Mouse (Mus musculus) spleen, postnatal 14 days (tissue): ENCODE results near the gene Map2.

Experiments used
- DNase-seq, 2 experiments: peaks; one replicate each; pipeline ENCODE4 v3.0.0; 2021 to 2022; ENCODE audit warnings: low spot score in 2 of 2

The Map2 gene

DNA sequence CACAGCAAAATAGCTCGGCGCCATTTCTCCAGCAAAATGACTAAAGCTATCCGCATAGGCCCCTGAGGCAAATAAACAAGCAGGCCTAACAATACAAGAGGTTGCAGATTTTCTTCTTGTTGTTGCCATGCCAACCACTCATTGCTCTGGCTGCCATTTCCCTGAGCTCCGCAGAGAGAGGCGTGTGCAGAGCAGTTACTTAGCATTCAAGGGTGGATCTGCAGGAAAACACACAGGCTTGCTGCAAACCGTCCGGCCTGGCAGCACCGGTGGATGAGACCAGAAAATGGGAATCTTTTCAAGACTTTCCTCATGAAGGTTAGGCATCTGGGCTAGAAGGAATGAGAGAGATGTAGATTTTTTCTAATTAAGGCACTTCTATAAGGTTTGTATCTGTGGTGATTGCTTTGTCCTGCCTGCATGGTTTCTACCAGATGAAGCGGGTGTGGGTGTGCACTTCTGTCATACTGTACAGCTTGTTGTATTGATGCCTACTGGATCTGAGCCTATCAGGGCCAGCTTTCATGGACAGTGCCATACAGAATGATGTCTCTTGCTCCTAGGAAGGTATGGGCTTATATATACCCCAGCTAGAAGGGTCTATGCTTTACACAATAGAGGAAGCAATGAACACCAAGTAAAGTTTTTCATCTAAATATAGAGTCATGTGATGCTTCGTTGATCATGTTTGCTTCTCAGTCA is 211.8 kb downstream of the Map2 start:
- no peak for DNase-seq

DNA sequence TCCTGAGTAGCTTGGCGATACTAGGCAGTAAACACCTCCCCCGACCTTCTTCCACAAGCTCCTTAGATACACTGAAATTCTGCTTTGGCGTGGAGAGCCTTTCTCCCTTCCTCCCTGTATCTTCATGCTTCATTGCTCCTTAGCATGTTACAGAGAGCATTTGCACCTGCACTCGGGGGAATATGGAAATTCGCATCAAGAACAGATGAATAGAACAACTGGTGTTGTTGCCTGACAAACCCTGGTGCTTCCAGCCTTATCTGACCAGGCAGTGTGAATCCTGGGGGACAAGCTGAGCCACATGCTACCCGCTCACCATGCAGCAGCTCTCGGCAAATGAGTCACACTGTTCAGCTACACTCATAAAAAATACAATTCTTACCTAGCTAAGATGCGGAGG is 213.5 kb downstream of the Map2 start:
- DNase-seq = no peak

DNA sequence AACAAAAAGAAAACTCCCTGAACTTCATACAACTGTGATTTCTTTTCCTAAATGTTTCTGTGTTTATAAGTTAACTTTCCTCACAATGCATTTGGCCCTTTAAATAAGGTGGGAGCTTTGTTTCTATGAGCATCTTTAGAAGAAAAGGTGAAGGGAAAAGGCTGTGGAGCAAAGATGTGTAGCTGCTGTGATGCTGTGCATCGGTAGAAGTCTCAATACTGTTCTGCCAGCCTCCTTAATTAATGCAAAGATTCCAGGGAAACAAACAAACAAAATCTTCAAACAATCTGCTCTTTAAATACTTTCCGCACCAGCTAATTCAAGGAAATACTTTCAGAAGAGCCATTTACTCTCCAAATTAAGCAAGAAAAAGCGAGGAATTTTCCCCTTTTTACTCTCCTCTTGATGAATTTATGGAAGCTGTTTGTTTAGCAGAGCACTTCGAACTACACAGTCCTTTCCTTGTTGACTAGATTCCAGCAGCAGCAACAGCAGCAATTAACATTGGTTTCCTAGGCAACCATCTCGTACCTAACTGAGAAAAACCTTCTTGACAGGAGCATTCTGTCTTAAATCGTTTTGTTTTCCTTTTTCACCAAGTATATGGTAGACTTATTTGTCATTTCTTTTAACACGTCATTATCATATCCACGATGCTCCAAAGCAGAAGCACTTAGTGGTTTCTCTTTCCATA is 220.0 kb downstream of the Map2 start:
- no peak for DNase-seq

DNA sequence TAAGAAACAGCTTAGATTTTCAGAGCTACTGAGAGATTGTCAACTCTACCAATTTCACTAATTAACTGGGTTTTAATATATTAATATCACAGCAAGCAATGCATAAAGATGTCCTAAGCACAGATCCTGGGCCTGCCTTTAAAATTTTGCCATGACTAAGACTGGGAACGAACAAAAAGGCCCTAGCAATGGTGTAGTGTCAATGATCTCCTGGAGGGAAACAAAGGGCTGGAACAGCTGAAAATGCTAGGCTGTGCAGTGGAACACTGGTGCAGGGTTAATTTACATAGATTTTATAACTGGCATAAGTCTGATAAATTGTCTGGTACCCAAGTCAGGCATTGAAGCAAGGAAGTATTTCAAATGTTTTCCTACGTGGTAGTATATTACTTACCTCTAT is 220.8 kb downstream of the Map2 start:
- no peak for DNase-seq

DNA sequence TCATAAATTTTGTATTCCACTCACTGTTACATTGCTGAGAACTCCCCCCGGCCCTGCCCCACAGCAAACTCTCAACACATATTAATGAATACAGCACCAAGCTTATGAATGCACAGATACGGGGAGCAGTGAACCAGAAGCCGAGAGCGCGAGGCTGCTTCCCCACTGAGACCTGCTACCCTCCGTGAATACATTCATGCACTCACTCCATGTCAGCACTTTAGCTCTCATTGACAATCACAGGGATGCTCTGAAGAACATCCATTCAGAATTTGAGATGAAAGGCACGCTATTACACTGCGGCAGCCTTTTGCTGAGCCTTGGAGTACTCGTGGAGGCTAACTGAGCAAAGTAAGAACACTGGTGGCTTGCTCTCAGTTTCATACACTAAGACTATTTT is 226.8 kb downstream of the Map2 start:
- DNase-seq = no peak

DNA sequence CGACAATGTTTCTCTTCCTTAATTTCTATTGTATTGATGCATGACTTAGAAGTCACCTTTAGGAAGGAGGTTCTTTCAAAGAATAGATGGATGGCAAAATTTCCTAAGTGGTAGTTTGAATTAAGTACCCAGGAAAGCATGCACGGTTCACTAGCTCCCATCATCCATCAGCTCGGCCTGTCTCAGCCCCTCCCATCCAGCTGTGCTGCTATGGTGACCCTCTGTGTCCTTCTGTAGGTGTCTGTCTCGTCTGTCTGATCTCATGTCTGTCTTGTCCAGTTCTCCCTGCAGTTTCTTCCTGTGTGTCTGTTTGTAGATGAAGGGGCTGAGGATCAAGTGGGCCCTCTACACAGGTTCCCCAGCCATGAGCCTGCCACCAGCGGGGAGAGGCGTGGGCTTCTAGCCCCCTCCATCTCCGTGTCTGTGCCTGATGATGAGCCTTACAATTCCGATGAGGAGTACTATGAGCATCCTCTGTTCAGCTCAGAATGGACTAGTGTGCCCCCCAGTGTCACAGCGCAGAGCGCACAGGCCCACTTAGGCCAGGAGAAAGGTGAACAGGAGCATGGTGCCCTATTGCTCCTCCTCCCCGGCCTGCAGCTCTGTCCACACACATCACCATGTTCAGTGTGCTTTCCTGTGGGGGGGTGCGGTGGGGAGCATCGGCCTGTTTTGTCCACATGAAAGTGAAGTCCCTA is 232.3 kb downstream of the Map2 start:
- DNase-seq = no peak

DNA sequence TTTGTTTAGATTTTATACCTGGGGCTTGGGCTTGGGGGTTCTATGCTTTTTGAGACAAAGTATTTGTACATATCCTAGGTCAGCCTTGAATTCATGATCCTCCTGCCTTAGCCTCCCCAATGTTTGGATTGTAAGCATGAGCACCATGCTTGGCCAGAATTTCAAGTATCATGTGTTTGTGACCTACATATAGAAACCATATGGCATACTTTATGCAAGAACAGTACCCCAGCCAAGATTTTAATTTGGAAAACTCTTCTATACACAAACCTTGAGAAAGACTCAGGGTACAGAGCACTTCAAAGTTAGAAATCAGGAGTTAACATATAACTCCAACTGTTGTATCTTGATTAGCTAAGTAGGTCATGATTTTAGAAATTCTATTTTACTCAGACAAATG is 243.3 kb downstream of the Map2 start:
- no peak for DNase-seq

DNA sequence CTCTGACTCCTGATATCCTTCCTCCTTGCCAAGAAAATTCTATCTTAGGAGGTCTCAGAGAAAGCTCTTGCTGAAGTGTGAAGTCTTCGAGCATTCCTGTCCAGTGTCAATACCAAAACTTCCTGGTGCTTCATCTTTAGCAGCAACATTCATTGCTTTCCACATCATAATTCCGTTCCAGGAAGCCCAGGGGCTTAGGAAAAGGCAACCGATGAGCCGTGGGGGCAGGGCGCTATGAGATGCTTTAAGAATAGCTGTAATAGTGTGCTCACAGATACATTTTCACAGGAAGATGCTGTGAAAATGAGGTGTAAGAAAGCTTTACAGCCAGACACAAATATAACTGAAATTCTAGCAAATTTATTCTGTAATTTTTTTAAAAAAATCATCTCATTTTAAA is 251.0 kb downstream of the Map2 start:
- no peak for DNase-seq

DNA sequence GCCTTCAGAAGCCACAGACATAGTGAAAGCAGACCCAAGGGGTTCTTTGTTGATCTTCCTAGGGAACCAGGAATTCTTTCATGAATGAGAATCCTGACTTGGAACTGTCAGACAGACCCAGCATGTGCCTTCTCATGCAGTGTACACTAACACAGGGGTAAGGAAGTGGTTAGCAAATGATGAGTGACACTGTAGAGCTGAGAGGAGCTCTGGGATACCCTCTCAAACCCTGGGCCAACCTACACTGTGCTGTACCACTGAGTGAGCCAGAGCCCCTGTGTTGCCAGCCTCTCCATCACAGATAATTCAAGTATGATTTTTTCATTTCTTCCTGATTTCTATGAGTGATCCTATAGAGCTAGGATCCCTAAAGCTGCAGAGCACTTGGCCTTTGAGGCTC is 255.9 kb downstream of the Map2 start:
- DNase-seq = no peak

DNA sequence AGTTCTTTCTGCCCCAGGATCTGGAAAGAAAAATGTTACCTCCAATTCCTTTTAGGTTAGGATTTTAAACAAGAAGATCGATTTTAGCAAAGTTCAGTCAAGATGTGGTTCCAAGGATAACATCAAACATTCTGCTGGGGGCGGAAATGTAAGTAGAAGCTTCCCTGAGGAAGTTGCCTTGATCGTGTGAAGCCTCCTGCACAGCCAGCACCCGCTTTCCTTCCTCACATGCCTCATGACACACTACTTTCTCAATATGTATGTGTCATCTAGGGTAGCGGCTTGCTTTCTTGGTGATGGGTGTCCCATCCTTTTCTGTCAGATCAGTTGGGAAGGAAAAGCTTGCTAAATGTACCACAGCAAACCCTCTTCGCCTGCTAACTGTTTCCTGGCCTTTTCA is 256.4 kb downstream of the Map2 start:
- DNase-seq = no peak

DNA sequence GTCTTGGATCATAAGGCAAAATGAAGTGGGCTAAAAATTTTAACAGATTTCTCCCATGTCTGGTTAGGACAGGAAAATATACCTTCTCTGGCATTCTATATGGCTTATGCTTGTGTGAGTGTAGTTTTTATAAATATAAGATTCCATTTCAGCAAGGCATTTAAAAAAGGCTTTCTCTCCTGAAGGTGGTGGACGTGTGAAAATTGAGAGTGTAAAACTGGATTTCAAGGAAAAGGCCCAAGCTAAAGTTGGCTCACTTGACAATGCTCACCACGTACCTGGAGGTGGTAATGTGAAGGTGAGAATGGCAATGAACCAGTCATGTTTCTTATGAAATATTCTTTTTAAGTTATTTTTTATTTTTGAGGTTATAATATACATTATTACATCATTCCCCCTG is 263.0 kb downstream of the Map2 start:
- DNase-seq = no peak

DNA sequence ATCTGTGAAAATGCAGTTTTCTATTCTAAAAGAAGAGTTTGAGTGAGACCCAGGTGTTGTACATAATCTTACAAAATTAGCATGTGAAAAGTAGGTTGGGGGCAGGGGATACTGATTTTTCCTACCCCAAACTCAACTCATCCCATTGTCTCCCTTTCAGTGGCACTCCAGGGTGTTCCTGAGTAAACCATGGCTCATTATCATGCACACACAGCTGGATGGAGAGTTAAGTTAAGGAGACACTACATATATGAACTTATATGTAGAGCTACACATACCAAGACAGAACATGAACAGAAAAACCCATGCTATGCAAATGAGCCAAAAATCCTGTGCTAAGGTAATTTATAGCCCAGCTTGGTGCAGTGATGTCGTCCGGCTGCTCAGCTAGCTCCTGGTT is 267.8 kb downstream of the Map2 start:
- no peak for DNase-seq

DNA sequence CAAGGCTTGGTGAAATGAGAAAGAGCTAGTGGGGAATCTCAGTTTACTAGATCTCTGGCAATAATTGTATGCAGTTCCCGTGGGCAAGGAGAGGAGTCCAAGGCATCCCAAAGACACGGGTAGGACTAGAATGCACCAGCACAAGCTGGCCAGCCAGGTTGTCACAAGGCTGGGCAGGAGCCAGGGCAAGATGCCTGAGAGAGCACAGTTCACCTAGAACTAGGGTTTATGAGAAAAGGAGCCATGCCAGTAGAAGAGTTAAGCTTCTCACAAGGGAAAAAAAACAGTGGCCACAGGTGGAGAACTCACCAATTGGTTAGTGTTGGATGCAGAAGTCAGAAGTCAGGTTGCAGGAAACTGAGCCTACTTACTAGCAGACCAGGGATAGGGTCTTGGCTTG is 274.4 kb downstream of the Map2 start:
- no peak for DNase-seq

DNA sequence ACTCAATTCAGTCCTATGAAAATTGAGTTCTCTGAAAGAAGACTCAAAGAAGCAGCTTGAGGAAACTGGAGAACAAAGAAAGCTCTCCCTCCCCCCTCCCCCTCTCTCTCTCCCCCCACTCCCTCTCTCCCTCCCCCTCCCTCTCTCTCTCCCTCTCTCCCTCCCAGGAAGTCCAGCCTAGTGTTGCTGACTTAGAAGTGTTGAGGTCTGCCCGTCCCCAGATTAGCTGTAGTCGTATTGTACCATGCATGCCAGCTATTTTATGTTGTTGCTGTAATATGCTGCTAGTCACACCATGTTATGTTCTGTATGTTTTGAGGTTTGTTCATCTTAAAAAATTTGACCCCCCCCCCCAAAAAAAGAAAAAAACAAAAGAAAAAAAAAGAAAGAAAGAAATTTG is 281.5 kb downstream of the Map2 start:
- no peak for DNase-seq

DNA sequence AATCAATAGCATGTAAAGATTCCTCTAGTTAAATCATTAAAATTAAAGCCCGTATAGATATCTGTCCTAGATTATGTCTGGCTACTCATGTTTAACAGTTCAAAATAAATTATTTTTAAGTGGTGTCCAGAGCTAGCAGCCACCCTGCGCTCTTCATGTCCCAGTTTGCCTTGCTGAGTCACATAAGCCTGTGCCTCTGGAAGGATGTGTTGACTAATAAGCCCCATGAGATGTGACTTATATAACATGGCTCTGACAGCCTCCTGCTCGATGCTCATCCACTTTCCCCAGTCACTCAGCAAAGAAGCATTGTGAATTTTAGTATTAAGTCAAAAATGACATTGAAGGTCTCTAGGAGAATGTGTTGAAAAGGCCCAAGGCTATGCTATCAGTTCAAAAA is 282.7 kb downstream of the Map2 start:
- DNase-seq = no peak

DNA sequence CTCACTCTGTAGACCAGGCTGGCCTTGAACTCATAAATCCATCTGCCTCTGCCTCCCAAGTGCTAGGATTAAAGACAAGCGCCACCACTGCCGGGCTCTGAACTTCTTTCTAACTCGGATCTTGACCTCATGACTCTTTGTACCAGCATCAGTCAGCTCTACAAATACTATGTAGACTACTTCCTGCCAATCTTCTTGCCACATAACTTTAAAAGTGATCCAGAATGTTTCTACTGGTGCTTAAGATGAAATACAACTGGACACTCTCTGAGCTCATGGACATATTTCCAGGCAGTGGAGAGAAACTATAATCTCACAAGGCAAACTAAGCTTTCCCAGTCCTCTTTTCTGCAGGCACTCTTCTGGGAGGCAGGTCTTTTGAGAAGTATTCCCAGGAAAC is 284.3 kb downstream of the Map2 start:
- no peak for DNase-seq

DNA sequence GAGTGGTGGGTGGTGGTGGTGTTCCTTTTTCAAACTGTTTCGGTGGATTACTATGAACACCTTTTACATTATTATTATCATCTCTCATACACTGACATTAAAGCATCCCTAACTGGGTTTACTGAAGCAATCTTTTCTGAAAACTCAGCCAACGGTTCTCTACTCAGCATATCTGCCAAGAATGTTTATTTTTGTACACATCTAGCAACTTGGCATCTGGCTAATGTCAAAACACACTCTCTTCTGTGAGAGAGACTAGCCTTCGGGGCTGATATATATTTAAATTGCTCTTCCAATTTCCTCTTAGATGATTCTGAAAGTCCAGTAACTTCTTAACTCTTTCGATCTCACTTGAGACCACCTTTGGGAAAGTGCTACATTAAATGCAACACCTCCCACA is 285.8 kb downstream of the Map2 start:
- DNase-seq = no peak

DNA sequence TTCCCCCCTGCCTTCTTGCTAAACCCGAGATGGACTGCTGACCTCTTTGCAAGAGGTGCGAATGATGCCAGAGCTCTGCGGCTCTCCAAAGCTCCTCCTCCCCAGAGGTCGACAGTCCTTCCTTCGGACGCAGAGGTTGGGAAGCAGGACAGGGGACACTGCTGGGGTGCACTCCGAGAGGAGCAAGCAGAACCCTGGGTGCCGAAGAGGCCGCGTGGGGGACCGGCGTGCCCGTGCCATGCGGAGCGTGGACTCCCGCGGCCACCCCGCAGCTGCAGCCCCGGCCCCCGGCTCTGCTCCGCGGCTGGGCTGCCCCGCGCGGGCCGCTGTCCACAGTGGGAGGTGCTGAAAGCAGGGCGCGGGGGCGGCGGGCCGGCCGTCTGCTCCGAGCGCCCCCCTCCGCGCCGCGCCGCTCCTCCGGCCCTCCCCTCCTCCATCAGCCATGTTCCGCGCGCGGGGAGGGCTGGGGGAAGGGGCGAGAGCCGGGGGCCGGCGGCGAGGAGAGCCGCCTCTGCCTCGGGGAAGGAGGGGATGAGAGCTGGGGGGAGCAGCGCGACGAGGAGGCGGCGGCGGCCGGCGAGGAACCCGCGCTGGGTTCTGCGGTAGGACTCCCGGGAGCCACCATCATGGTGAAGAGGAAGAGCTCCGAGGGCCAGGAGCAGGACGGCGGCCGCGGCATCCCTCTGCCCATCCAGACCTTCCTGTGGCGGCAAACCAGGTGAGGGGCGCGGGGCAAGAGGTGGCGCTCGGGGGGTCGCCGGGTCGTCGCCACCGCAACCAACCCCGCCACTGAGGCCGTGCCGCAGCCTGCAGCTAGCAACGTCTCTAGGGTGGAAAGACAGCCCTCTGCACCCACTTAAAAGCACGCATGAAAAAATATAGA is 293.0 kb downstream of the Map2 start, which contains the start of gene Unc80:
Gene Unc80, plus strand, starts transcription at position 547 of the 883 bp plus-strand sequence.
- DNase-seq = no peak

DNA sequence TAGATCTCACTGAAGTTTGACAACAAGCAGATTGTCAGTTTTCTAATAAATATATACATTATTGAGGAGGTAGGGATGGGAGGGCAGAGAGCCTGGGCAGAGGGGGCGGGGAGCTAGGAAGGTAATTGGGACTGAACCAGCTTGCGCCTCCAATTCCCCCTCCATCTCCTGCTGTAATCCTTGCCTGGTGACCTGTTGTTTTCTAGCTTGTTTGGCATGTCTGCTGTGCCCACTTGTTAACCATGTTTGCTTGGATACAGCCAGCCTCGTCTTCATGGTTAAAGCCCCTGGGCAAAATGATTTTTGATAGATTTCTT is 293.6 kb downstream of the Map2 start:
- DNase-seq = no peak

DNA sequence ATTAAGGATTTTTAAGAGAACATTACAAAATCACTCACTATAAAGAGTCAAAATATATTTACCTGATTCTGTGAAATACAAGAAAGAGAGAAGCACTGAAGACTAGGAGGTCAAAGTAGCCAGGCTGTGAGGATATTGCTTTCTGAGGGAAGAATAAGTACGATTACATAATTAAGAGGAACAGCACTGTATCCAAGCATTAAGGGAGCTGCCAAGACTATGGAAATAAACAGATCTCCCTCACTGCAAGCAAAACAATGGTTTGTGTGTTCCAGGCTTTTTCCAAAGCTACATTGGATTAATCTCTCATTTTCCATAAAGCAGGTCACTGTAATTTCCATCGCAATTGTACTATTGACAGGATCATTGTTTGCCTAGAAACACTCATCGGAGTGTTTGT is 307.7 kb downstream of the Map2 start:
- no peak for DNase-seq
